In genomic region chr19:22883744-22884317, GRCm38 (mm10) we compare ENCODE assay signal across 8 mouse cellular contexts.
DNase-seq lines count a peak whose midpoint lies in the region; ATAC-seq and TF ChIP-seq lines count a peak whose summit lies in the region.

No protein-coding gene starts in this region.

- H3K4me3 ChIP-seq in forebrain, embryonic 12.5 days (replicated peaks): no peak overlapping the region
- peak overlapping the region; percentile 36; the same call in 1 of the 2 replicates for H3K4me3 ChIP-seq in layer of hippocampus, adult 2 months
- 0 out of 2 replicates have a peak overlapping the region, but pooled peaks have one; percentile 16 for H3K4me3 ChIP-seq in lung, embryonic 15.5 days

- peak; percentile 5 for DNase-seq in MEL-GATA-1-ER (ENCODE audit: extremely low read depth, low read depth)
- peak; percentile 33 for DNase-seq in c-Kit-positive CD71-positive TER-119-negative erythroid progenitor cells, embryonic 14.5 days (ENCODE audit: low read depth)
- peak; percentile 64 to 67 for DNase-seq in layer of hippocampus, adult 2 months (ENCODE audit: low spot score in 2 of 2)
- peak; percentile 72 to 80 for DNase-seq in right cerebral cortex, adult 2 months (ENCODE audit: low spot score in 2 of 2)
- no peak for DNase-seq in spleen, postnatal 4 days (ENCODE audit: low spot score in 2 of 2)

- H3K9ac ChIP-seq in forebrain, embryonic 12.5 days: no peak overlapping the region
- no peak overlapping the region for H3K9ac ChIP-seq in lung, embryonic 15.5 days

- H3K36me3 ChIP-seq in forebrain, embryonic 12.5 days (replicated peaks): no peaks in the 10 kb centered on the region
- H3K36me3 ChIP-seq in lung, embryonic 15.5 days: no peaks in the 10 kb centered on the region

- no peak overlapping the region for H3K27ac ChIP-seq in forebrain, embryonic 12.5 days
- H3K27ac ChIP-seq in layer of hippocampus, adult 2 months: peak overlapping the region; percentile 85
- no peak overlapping the region for H3K27ac ChIP-seq in lung, embryonic 15.5 days

- peak; percentile 91 for ATAC-seq in forebrain, embryonic 12.5 days (ENCODE audit: low FRiP score)
- peak; percentile 95 to 97 for ATAC-seq in hematopoietic stem cell, adult 5-6 weeks (replicated peaks in 1 of 2; ENCODE audit: insufficient read depth in 1 of 2, low FRiP score in 2 of 2, low TSS enrichment in 1 of 2, low read depth in 1 of 2, poor library complexity in 2 of 2, severe bottlenecking in 2 of 2)
- peak; percentile 83 for ATAC-seq in lung, embryonic 15.5 days (ENCODE audit: borderline replicate concordance, extremely low read depth, low FRiP score, low TSS enrichment)

- H3K4me1 ChIP-seq in forebrain, embryonic 12.5 days: no peaks in the 10 kb centered on the region
- H3K4me1 ChIP-seq in lung, embryonic 15.5 days: peaks cover 11% of the 10 kb centered on the region; the same call in 1 of the 2 replicates

- no peaks in the 10 kb centered on the region for H3K9me3 ChIP-seq in forebrain, embryonic 12.5 days
- no peaks in the 10 kb centered on the region for H3K9me3 ChIP-seq in lung, embryonic 15.5 days

- peaks cover 31% of the 10 kb centered on the region for H3K27me3 ChIP-seq in forebrain, embryonic 12.5 days
- H3K27me3 ChIP-seq in lung, embryonic 15.5 days: no peaks in the 10 kb centered on the region

- WGBS in forebrain, embryonic 12.5 days: 26% methylated on average over 18 of the region's 18 CpGs
- WGBS in lung, embryonic 15.5 days: 18% methylated on average over 18 of the region's 18 CpGs

- peak; percentile 88 for TF ChIP-seq CTCF in layer of hippocampus, adult 2 months (conservative IDR thresholded peaks at IDR 0.05)

- H3K4me2 ChIP-seq in forebrain, embryonic 12.5 days: peak overlapping the region; percentile 48
- peak overlapping the region; percentile 51 for H3K4me2 ChIP-seq in lung, embryonic 15.5 days

Comparison
In these comparisons a context has a peak if more than half of its experiments do, and no peak if none do; other contexts are left out.
1. DNase-seq: peak in MEL-GATA-1-ER (single experiment), c-Kit-positive CD71-positive TER-119-negative erythroid progenitor cells, embryonic 14.5 days (single experiment), layer of hippocampus, adult 2 months (2 of 2) and right cerebral cortex, adult 2 months (2 of 2); none in spleen, postnatal 4 days (0 of 2).
2. Peak in every context shown above with its lines, with median percentiles within 50 percentile points of each other: ATAC-seq.